Mouse (Mus musculus) megakaryocyte, embryonic 14.5 days (primary cell): ENCODE results near the gene Slc4a4.

Experiments
- FLI1 ChIP-seq: IDR thresholded peaks from 2 replicates; pipeline ENCODE4 v1.6.1; 2012; ENCODE audit warnings: low read length, inconsistent platforms, mixed read lengths
- GATA1 ChIP-seq: IDR thresholded peaks from 3 replicates; pipeline ENCODE4 v1.6.1; 2012; ENCODE audit warnings: mixed read lengths, low read length, inconsistent platforms, borderline replicate concordance

GRCm38 (mm10) chr5:88989018-88989417 is 102.4 kb downstream of the Slc4a4 start:
- TF ChIP-seq GATA1 (no peak), FLI1 (no peak)
